Mouse (Mus musculus): Measurements from ENCODE around the gene Klk12.

DNA sequence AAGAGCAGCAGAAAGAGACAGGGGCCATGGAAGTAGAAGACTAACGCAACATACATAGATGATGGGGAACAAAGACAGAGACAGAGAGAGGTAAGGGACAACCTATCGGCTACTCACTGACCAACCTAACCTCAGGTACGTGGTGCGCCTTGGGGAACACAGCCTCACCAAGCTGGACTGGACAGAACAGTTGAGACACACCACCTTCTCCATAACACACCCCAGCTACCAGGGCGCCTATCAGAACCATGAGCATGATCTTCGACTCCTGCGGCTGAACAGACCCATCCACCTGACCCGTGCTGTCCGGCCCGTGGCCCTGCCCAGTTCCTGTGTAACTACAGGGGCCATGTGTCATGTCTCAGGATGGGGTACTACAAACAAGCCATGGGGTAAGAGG, 2.0 kb downstream of the Klk12 start:
- TF ChIP-seq POLR2A (IDR thresholded peaks at IDR 0.05; ENCODE audit: low read depth, low read length) (no peak), CTCF (IDR thresholded peaks at IDR 0.05; ENCODE audit: extremely low read depth, insufficient read depth, insufficient read length, insufficient replicate concordance) (no peak)
